Mouse (Mus musculus): Measurements from ENCODE around the gene Zfpm1.

DNA sequence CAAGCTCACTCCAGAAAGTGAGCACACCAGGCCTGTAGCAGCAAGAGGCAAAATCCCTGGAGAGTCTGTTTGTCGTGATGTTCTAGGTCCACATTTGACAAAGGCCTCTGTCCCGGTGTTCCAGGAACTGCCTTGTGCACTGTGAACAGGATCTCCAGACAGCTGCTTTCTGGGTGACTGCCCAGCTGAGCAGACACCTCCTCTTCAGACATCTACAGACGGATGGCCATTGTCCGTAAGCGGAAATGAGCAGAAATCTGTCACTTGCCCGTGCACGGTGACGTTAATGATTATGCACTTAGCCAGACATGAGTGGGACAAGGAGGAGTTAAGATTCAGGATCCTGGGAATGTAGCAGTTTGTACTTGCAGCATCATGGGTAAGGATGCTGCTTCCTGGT, 72.2 kb downstream of the Zfpm1 start:
- TF ChIP-seq CTCF (IDR thresholded peaks at IDR 0.05; ENCODE audit: extremely low read depth, insufficient read depth, low read length), result no peak
- no peak for TF ChIP-seq POLR2A (IDR thresholded peaks at IDR 0.05; ENCODE audit: extremely low read depth, insufficient read depth, low read length)

All from cortical plate, adult 2 months (tissue).